Mouse (Mus musculus): Measurements from ENCODE around the gene Rarb. TPM values are rescaled to one million over a fixed set of nuclear protein-coding genes. Genes with fewer than 3 reads are reported as not detected.
A peak's percentile ranks its signal among the peaks of the same experiment; 100 is the strongest.

The Rarb gene
- total RNA-seq, 2 experiments from 2014 or later = 9.9 to 12.5 TPM

DNA sequence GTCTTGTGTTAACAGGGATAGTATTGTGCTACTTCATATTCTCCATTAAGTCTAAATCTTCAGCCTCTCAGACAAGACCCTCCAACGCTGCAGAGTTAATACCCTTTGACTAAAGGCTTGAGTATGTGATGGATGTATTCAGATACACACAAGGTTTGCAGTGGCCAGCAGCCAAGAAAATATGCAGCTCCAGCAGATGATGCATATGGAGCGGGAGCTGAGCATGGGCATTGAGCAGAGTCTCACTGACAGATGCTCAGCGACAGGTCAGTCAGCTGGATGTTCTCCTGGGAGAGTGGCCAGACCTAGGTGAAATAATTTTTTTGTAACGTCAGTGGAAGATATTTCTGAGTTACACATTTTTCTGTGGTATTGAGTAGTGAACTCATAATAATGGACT lies 229.8 kb downstream of the Rarb start:
- no peak for DNase-seq (ENCODE audit: low spot score)

DNA sequence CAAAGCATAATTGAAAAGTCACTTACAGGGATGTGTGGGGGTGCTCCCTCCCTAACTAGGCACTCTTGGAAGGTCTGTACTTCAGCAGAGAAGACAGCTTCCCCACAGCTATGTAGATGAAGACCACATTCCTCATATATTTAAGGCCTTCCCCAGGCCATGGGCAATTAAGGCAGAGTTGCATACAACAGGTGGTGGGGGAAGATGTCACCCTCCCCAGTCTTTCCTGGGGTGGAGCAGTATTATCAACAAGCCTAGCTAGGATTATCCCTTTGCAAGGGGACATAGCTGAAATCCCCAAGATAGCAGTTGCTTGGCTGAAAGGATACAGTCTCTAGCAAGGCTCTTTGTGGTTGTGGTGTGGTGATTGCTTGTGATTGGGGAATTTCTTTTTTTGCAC lies 240.9 kb downstream of the Rarb start:
- DNase-seq (ENCODE audit: low spot score) = no peak

DNA sequence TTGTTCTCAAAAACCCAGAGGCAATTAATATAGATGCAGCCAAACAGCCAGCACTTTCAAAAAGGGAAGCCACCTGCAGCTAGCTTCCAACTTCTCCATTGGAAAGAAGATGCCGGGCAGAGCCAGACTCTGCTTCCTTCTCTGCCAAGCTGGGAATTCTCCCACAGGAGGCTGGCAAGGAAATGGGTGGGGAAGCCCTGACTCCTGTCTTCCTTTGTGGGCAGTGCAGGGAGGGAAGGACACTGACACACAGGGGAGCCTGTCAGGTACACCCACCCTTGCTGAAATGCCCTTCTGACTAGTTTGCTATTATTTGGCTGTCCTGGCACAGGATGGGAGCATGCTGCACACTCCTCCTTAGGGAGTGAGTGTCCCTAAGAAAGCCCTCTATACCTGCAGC lies 241.9 kb downstream of the Rarb start:
- DNase-seq (ENCODE audit: low spot score) = no peak

DNA sequence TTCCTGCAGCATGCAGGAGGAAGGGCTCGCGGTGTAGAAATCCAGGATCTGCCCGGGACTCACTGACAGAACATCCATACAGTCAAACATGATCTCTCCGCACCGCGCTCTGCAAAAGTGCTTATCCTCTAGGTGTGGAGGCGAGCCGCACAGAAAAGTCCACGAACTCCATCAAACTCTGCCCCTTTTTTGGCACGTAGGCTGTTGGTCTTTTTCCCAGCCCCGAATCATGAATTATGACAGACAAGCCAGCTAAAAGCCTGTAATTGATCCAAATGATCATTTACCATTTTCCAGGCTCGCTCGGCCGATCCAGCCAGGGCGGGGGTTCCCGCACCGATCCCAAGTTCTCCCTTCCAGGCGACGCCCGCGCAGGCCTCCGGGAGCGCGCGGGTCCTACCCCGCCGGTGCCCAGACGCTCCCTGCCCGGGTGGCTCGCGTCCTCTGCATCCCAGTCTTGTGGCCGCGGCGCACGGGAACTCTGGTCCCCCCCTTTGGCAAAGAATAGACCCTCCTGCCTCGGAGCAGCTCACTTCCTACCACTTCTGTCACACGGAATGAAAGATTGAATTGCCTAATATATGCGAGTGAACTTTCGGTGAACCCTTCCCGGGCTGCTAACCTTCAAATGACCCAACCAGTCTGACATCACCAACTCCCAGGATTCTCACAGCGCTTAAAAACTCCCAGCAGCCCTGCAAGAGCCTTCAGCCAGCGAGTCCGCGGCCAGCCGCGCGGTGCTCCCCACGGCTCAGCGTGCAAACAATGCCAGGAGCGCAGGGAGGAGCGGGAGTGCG lies 243.8 kb downstream of the Rarb start:
- peak; percentile 84 for DNase-seq (ENCODE audit: low spot score)

DNA sequence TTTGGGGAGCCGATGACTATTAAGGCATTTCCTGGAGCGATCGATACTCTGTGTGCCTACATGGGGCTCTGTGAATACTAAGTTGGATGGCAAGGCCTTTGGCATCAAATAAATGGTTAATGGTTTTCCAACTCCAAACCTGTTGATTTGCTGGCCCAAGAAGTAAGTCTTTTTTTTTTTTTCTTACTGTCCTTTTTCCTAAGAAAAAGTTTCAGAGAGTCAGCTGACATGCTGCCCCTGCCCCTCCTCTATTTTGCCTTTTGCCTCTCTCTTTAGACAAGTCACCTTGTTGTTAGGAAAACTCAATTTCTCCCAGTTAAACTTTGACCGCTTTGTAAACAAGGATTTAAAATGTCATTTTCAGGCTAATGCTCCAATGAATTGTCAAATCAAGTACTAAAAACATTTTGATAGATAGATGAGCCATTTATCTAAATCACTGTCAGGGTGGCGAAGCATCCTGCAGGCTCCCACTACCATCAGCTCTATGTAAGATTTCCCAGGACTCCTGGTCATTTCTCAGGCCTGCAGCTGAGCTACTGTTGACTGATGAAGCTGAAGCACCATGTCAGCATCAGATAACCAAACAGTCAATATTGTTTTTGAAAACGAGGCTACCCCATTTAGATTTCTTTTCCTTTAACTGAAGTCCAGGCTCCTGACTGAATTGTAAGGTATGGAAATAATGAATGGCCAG lies 245.3 kb downstream of the Rarb start:
- DNase-seq (ENCODE audit: low spot score) = no peak

DNA sequence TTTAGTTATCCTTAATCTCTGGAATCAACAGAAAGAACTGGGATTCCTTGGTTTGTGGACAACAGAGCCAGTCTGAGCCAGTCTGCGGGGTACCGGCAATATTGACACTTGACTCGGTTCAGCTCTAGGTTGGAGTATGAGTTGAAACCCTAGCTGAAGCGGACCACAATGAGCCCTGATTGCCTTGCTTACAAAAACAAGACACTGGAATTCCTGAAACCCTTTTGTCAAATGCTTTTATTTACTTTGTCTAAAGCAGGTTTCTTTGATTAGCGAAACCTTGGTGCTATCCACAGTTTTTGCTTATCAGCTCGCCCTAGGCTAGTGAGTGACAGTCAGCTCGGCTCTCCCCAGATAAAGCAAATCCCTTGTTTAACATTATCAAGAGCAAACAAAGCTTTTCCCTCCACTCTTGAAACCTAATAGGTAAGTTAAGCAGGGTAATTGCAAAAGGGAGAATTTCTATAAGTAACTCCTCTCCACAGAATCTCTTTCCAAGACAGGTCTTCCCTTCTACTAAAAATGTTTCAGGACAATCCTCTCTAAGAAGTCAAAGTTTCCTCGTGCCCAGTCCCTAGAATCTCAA lies 246.1 kb downstream of the Rarb start:
- no peak for DNase-seq (ENCODE audit: low spot score)

DNA sequence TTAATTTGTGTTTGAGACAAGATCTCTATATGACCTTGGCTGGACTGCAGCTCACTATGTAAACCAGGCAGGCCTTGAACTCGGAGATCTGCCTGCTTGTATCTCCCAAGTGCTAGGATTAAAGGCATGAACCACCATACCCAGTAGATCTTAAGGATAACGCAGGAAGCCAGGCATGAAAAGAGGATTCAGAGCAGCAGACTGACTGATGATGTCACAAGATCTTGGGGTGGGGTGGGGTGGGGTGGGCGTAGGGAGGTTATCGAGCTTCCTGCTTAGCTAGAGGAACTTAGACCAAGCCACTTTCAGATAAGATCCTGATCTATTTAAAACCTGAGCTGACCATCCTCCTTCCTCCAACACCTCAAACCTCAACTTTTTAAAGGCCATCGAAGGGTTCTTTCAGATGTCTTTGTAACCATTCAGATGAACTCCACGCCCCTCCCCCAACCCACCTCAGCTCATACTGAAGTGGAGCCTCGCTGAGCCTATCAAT lies 249.4 kb downstream of the Rarb start:
- DNase-seq (ENCODE audit: low spot score) = no peak

DNA sequence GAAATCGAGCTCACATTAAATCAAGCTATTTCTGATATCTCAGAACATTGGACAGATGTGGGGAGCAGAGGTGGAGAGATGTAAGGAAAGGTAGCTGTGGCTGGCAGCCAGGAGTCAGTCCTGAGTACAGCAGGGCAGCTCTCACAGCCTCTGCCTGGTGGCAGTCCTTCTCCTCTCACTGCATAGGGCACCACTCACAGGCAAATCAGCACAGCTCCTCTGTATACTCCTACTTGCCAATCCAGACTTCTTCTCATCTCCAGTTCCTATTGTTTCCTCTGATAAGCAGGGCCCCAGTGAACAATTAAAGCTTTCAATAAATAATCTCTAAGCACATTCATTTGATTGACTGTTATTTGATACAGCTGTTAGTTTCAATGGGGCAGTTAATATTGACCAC lies 252.0 kb downstream of the Rarb start:
- DNase-seq (ENCODE audit: low spot score) = no peak

DNA sequence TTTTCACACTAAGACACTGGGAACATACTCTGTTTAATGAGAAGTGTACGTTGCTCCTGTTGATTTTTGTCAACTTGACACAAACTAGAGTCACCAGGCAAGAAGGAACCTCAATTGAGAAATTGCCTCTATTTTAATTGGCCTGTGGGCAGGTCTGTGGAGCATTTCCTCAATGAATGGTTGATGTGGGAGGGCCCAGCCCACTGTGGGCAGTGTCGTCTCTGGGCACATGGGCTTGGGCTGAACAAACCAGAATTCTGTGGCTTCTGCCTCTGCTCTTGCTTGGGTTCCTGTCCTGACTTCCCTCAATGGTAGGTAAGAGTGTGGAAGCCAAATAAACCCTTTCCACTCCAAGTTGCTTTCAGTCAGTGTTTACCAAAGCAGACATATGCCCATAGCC lies 255.0 kb downstream of the Rarb start:
- no peak for DNase-seq (ENCODE audit: low spot score)

DNA sequence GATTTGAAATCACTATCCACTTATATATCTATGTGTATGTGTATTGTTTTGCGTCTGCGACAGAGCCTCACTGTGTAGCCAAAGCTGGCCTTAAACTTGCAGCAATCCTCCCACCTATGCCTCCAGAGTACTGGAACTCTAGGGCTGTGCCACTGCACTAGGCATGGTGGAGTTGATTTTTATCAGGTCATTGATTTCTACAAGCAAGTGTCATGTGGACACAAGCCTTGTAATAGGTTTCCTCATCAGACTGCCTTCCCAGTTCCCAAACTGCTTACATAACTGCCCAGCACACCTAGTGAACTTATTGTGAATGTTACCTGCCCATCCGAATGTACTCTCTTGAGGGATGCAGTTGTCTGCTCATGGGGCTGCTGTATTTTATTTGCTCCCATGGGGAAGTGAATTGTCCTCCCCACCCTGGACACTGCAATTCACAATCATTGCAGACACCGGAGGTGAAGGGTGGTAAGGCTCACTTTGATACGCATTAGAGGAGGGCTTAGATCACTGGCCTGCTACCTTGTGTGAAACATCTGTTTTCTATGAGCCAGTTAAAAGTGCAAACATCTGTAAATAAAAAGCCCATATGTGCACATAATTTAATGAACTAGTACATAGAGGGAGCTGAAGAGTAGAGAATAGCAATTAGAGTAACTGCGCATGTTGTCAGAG lies 257.3 kb downstream of the Rarb start:
- DNase-seq (ENCODE audit: low spot score) = no peak

DNA sequence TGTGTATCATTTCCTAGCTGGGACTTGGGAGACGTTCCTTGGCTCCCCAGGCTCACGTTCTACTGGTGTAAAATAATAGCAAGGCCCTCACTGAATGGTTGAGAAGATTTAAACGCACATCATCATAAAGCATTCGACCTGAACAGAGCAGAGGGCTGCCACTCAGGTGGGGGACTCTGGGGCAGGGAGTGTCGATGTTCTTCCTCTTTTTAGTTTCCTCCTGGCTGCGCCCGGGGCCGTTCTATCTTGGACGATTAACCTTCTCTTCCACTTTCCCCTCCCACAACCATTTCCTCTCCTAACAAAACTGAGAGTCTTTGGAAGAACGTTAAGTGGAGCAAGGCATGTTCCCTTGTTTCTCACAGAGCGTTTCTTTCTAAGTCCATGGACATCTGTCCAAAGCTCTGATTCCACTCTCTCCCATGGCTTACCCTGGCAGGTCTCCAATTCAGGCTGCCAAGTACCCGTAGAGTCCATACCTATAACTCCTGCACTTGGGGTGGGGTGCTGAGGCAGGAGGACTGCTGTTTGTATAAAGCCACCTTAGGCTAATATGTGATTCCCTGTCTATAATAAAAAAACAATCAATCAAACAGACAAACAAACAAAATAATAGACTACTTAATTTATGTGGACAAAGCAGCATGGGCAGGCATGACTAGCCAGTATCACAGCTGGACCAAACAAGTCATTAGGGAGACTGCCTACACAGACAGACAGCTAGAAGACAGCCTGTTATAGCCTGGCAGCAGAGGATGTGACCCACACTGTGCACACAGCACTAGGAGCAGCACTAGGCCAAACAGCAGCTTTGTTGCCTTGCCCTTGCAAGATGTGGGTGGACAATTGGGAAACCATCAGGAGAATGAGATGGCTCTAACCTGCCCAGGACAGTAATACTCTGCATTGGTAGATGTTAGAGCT lies 259.4 kb downstream of the Rarb start:
- DNase-seq (ENCODE audit: low spot score) = no peak

DNA sequence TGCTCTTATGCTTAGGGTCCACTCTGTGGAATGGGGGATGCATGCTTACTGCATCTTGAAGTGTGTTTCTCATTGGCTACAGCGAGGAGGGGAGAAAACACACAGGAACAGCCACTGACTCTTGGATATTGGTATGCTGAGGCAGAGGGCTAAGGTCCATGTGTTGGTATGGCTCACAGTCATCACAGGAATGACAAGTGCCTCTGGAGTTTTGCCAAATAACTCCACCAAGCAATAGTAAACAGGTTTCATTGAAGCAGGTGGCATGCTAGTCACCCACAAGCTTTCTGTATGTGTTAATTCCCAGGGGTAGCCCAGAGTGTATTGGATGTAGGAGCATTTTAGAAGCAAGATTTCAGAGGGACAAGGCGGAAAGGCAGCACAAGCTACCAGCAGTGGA lies 260.9 kb downstream of the Rarb start:
- DNase-seq (ENCODE audit: low spot score) = no peak

DNA sequence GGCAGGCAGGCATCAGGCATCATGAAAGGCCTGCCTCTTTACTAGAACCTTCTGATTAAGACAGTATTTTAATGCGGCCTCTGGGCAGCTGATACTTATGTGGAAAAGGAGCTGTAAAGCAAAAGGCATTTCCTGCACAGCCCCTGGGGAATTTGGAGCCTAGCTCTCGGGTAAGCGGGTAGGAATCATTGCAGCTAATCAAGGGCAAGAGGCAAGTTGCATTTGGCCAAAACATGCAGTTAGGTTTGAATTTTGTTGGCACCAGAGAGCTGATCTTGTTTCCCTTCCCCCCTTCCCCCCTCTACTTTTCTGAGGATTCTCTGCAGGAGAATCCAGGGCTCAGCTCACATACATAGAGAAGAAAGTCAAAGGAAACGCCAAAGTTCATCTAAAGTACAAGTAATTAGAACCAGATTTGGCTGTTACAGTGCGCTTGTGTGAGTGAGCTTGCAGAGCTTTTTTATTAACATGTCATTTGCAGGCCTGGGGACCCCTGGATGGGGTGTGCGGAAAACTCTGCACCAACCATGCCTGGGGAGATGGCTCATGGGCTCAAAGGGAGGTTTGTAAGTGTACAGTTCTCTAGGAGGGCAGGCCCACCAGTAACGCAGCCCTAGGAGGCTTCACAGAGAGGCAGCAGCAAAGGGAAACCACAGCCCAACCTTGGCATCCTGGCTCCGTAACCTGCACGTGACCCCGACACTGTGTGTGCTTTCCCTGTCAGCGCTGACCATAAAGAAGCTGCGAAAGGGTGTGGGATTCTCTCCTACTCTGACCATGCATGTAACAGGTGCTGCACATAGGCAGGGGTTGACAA lies 264.1 kb downstream of the Rarb start:
- no peak for DNase-seq (ENCODE audit: low spot score)

DNA sequence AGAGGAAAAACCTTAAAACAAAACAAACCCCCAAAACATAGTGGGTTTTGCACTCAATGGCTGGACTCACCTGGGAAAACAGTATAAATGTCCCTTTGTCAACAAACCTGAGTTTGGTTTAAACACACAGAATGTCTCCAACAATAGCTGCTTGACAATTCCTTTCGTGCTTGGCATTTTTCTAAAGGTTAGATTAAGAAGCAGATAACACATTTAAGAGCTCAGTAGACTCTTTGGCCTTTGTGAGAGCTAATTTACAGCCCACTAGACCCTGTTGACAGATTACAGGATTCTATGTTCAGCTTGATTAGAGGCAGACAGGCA lies 264.7 kb downstream of the Rarb start:
- no peak for DNase-seq (ENCODE audit: low spot score)

DNA sequence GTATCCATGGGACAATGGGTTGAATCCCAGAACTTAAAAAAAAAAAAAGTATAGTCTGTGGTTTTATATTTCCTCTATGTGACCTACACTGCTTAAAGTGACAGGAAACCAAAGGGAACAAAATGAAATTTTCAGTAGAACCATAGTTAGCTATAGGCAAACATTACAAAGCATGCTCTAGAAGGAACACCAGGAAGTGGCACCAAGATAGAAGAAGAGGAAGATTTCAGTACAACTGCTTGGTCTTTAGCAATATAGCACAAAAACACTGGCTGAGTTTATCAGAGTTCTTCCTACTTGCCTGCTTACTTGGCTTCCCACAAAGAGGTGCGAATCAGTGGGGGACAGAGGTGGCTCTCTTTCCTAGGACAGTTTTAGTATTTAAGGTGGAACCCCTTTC lies 266.7 kb downstream of the Rarb start:
- no peak for DNase-seq (ENCODE audit: low spot score)

DNA sequence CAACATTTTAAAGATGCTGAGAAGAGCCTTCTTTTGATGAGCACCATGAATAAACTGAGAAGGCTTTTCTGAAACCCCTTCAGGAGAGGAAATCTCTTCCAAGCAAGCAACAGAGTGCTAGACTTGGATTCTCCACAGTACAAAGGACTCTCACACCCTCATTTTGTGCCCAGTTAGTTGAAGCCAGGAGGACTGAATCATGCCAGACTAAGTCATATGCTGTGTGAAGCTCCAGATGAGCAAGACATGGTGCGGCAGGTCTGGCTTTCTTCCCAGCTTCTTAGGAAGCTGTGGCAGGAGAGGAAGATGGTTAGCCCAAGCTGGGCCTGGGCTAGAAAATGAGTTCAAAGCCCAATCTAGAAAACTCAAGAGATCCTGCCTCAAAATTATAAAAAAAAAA lies 267.1 kb downstream of the Rarb start:
- no peak for DNase-seq (ENCODE audit: low spot score)

DNA sequence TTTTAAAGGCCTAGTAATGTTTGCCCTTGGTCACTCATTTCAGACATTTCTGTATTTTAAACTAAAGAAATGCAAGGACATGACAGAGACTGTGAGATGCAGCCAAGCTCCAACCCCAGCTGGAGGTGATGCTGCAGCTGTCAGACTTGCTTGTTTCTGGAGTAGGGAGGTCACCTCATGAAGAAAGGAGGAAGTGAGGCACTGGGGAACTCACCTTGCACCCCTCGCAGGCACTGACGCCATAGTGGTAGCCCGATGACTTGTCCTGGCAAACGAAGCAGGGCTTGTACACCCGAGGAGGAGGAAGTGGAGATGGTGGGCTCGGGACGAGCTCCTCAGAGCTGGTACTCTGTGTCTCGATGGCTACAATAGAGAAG lies 270.8 kb downstream of the Rarb start:
- no peak for DNase-seq (ENCODE audit: low spot score)

DNA sequence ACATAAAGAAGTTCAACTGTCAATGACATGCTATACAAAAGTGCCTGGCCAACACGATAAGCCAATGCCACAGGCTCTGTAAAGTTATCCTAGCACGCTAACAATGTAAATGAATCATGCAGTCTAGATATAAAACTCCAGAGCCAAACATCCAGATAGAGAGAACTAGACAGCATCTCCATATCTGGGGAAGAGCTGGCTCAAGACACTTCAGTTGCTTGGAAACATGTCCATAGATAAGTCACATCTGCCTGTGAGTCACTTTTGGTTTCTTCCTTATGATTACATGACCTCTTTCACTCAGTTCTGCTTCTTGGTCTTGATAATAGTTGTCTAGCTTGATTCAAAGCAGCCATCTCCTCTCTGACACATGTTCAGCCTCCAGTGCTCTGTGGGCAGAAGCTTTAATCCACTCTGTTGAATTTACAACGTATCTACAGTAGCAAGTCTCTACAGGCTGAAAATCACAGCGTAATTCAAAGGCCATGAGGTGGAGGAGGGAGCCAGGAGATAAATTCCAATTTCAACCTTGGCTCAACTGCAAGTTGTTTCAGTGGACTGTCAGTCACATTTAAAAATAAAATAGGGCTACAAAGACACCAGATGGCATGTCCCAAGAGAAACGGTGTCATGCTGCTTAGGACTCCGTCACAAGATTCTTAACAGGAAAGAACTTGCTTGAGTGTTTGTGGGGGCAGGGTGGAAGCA lies 271.3 kb downstream of the Rarb start:
- peak; percentile 57 for DNase-seq (ENCODE audit: low spot score)

DNA sequence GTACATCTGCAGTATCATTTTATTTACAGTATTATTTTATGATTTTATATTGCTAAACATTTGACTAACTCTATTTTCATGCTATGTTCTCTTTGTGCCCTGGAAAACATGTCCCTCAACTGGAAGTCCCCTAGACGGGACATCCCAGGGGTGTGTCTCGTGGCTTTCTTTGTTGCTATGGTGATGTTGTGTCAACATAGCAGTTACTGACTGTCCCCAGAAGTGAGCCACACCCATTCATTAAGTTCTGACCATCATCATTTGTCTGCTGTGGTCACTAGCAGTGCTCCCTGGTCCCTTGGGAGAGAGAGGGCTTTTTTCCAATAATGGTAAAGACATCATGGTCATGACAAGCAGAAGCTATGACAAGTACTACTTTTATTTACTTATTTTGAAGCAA lies 274.0 kb downstream of the Rarb start:
- DNase-seq (ENCODE audit: low spot score) = no peak

DNA sequence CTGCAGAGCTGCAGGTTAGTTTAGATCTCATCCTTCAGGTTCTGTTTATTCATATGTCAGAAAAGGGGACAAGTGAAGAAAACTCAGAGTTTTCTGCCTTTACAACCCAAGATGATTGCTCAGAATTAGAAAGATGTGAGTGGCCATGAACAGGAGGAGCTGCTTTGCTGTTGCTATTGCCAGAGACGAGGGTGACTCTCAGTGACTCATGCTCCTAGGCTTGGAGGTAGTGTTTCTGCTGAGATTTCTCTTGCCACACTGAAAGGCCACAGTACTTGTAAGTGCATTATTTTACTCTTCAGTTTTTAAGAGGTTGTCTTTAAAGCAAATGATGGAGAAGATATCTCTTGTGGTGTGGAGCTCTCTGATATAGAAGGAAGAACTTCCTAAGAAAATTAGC lies 277.3 kb downstream of the Rarb start:
- DNase-seq (ENCODE audit: low spot score) = no peak

Measured in gastrocnemius, adult 18-20 months (tissue).